Mouse (Mus musculus): ENCODE data around the gene Ncam1. TPM values are rescaled to one million over a fixed set of nuclear protein-coding genes. Genes with fewer than 3 reads are reported as not detected.

Ncam1 gene
- polyA plus RNA-seq, 3 experiments from 2014 or later = 0.35 TPM; not detected in 2

DNA sequence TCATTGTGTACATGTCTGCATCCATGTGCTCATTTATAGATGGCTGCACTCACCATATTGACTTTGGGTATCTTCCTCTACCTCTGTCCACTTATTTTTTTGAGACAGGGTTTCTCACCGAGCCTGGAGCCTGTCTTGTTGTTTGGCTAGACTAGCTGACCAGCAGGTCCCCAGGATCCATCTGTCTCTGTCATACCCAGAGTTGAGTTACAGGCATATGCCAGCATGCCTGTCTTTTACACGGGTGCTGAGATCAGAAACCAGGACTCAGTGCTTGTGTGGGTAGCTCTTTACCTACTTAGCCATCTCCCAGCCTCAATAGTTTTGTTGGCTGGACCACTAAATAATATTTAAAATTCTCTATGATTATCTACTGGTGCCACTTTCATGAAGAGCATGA is 180.5 kb downstream of the Ncam1 start:
- ATAC-seq = no peak

DNA sequence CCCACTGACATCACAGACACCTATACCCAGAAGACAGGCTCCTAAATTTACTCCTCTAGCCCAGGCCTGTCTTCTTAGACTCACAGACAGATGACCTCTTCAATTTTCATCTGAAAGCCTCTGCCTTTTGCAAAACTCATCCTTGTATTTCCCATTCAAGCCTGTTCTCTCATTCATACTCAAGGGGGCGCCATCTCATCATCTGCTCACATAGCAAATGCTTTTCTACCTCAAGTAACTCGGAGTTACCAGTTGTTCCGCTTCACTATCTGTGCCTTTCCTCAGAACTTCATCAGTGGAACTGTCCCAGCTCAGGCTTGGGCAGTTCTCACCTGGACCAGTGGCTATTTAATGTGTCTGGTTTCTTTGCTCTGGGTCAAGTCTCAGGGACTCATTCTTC is 181.5 kb downstream of the Ncam1 start:
- no peak for ATAC-seq

DNA sequence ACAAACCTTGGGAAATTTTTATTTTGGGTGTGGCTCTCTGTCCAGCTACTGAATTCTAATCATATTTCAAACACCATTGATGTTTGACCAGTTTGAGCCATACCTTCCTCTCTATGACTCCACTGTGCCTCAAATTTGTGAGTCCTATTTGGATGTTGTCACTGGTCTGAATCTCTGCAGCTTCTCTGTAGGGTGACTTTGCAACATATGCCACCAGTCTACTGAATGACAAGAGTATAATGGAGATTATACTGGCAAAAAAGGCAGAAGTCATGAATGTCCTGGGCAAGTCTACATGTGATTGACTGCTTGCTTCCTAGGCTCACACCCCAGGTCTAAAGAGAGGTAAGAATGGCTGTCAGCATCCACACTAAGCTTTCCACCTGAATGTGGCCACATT is 186.3 kb downstream of the Ncam1 start:
- ATAC-seq = no peak

DNA sequence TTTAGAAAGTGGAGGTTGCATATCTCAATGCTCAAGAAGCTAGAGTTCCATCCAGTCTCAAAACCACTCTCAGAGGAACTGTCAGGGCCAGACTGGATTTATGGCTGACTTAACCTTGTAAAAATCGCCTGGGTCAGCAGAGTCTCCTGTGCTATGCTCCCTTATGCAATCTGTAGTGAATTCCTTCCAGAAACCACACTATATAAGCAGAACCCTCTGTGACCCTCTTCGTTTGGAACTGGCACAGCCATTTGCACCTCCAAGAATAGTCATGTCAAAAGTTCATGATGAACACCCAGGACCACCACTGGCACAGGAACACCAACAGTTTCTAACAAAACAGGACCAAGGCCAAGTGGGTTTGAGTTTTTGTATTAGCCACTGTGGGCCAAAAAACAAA is 190.5 kb downstream of the Ncam1 start:
- no peak for ATAC-seq

DNA sequence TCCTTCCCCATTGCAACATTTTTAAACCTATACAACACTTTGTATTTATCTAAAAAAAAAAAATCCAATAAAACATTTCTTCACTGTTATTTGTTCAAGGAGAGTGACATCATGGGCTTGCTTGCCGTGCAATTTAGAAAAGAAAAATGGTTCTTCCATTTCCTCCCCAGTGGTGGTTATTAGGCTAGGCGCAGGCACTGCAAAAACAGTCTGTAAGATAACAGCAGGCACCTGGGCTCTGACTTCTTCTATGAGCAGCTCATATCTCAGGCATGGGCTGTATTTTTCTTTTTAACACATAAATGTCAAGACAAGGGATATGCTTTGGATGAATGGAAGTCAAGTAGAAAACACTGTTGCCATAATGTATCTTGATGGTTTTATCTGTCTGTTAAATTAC is 192.0 kb downstream of the Ncam1 start:
- ATAC-seq = no peak

DNA sequence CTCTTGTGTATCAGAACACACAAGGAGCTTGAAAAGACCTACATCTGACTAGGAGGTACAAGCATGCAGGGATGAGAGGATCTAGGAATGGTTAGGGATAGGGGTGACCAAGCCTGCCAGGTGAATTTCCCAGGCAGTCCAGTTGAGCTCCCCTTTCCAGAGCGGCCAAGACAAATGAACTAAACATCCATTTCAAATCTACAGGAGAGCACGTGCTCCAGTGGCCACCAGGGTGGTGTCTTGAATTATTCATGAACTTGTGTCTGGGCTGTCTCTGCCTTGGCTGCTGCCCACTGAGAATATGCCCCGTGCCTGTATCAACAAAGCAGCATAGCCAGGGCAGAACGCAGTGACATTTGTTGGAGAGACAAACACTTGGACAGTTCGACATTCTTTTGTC is 192.4 kb downstream of the Ncam1 start:
- no peak for ATAC-seq

DNA sequence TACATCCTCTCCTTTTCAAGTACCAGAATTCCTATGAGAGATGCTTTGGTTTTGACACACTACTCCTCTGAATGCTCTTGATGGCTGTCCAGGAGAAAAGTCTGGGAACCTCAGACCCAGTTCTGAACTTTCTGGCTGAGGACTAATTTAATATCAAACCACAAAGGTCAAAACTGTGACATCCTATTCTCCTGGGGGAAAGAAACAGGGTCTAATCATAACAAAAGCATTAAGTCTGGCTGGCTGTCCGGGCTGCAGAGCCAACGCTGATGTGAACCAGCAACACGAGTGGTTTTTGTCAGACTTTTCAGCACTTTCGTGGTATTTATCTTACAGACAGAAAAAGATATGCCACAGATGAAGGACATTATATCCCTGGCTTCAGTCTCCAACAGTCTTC is 192.9 kb downstream of the Ncam1 start:
- no peak for ATAC-seq

DNA sequence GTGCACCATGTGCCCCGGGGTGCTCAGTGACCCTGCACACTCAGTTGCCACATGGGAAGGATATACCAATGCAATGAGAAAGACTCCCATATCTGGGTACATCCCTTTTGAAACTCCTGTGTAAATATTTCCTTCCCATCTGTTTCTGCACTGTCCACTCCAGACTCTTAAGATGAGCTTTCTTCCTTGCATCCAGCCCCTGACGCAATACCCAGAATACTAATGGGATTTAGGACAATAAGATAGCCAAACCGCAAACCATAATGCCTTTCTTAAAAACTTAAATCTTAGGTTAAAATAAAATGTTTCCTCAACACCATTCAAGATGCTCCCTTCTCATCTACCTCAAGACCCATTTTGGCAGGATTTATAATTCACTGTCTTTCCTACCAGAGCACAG is 193.4 kb downstream of the Ncam1 start:
- ATAC-seq = no peak

DNA sequence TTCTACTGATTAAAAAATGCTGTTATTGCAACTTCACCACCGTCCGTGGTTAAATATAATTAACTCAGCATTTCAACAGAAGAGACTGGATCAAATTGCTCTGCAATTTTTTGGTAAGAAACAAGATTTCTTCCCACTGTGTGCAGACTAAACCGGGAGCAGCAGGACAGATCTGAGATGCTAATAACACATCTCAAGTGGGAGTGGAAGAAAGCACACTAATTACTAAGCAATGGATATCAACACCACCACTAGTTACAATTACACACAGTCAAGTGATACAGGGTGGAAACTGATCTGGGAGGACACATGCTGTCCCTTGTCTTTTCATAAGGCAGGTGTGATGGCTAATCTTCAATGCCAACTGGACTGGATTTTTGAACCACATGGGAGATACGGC is 197.5 kb downstream of the Ncam1 start:
- no peak for ATAC-seq

DNA sequence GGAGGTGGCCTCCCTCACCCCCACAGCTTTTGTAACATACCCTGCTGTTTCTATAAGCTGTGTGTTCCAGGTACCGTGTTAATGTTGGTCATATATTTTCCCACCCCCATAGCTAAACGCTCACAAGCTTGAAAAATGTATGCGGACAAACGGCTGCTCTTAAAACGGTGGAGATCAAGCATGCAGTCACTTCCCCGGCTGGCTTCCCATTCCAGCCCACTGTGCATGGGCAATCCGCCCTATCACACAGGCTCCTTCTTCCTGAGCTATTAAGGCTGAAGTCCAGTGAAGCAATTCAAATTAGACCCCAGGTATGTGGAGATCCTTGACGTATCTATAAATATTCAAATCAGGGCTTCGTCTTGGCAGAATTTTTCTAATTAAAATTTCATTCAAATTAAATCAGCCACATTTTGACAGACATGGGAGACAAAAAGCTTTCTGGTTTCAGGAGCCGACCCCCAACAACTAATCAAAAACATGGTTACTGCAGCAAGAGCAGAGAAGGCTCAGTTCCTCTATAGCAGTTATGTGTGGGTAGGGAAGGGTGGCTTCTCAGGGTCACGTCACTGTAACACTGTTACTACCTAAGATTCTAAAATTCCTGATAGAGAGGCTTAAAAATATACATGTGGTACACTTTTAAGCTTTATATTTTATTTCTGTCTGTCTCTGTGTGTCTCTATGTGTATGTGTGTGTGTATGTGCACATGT is 202.9 kb downstream of the Ncam1 start:
- ATAC-seq = no peak

DNA sequence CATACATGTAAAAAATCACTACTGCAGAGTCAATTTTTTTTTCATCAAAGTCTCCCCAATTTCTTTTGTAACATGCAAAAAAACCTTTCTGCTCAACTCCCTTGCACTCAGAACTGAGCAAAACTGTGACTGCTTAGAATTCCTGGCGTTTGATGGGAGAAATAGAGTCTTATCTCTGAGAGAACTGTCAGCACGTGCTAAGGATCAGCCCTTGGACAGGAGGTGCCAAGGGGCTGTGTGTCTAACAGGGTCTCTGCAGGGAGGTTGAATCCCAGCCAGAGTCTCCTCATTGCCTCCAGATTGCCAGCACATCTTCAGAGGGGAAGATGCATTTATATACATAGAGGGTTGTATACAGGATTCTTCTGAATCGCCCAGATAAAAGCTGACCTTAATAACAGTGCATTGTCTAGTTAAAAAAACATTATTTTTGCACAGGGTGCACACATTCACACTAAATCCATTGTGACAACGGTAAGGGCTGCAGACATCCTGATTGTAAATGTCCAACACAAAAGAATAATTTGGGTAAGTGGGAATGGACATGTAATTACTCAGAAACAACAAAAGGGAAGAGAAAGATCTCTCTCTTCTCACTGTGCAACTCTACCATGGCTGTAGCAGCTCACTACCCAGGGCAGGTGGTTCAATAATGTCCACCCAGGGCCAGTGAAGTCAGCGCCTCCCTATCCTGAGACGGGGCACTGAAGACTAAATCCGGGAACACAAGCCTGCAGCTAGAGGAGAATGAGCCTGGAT is 203.7 kb downstream of the Ncam1 start:
- no peak for ATAC-seq

DNA sequence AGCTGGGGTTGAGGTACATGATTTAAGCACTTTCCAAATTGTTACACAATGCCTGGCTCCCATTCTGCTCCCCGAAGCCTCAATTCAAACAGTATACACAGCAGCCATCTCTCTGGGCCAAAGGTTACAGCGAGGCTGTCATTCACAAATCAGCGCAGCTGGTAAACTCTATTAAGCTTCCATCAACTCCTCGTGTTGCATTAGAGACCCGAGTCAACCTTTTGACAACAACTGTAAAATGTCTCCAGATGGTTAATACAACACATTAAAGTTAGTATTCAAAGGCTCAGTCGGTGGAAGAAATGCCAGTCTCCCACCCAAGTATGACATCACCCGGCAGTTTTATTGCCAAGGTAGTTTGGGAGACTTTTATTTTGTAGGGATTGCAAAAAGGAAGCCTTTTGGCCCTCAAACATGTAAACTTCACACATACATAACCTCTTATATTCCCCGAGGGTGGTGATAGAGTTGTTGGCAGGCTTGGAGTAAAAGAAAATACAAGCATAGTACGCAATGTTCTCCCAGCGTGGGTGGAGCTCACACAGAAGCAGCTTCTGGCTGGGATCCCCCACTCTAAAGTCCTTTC is 204.7 kb downstream of the Ncam1 start:
- no peak for ATAC-seq

DNA sequence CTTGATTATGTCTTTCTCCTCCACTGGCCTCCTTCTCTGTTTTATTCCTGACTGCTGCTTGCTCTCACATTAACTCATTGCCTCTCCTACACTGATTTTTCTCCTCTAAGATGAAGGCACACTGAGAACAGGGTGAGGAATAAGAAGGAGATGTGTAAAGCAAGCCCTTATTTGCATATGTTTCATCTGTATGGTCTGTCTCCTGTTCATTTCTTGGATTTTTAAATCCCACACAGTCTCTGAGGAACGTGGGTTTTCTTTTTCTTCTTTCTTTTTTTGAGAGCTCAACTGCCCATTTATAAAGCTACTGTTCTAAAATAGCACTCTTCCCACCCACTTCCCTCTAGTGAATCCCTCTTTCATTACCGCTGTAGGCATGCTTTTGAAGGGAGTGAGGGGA is 206.7 kb downstream of the Ncam1 start:
- ATAC-seq = no peak

DNA sequence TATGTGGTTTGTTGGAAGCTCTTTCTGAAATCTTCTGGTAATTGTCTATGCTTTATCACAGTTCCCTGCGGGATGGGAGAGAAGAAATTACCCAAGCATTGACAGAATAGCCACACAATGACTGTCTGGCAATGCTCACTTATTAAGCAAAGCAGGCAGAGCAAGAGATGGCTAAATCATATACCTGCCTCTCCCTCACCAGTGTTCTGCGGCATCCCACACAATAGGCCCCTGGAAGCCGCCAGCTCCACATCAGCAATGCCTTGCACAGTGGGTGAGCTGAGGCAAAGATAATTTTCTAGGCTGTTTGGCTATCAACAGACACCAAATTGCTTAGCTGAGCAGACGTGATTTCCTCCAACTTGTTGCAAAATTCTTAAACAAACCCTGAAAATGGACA is 208.5 kb downstream of the Ncam1 start:
- ATAC-seq = no peak

DNA sequence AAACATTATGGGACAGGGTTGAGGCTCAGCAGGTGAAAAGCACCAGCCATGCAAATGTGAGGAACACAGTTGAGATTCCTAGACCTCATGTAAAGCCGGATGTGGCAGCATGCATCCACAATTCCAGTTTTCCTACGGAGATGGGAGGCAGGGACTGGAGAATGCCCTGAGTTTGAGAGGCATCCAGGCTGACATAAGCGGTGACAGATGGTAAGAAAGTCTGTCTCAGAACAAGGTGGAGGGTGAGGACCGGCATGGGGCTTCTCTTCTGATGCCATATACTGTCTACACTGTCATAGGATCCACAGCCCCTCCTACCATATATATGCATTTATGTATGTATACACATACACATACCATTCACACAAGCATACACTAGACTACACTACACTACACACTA is 221.6 kb downstream of the Ncam1 start:
- no peak for ATAC-seq

DNA sequence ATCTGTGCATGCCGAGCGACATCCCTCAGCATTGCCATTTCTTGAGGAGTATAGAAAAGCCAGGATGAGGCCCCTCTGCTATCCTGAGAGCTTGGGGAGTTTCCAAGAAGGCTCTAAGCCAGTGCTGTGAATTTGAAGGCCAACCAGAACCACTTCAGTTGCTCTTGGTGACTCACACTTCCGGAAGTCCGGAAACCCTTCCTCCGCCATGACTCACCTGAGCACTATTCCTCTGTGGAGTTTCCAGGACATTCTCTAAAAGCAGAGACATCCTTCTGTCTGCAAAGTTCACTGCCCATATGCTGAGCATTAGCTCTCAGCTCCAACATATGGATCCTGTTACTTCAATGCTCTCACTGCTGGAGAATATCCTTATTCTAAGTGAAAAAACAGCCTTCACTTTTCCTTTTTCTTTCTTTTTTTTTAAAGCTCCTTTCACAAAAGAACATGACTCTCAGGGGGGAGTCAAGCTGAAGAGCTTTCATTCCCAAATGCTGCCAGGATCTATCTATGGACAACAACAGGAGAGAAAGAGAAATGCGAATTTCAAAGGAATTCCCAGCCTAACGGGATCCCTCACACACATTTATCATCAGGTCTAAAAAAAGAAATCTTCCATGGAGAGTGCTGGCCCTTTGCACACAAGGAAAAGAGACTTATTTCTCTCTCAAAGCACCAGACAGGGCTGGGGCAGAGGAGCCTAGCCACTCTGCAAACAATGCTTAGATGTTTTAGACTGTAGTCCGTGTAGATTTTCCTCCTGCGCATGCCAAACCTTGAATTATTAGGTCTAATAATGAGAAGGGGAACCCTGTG is 226.8 kb downstream of the Ncam1 start:
- ATAC-seq = no peak

DNA sequence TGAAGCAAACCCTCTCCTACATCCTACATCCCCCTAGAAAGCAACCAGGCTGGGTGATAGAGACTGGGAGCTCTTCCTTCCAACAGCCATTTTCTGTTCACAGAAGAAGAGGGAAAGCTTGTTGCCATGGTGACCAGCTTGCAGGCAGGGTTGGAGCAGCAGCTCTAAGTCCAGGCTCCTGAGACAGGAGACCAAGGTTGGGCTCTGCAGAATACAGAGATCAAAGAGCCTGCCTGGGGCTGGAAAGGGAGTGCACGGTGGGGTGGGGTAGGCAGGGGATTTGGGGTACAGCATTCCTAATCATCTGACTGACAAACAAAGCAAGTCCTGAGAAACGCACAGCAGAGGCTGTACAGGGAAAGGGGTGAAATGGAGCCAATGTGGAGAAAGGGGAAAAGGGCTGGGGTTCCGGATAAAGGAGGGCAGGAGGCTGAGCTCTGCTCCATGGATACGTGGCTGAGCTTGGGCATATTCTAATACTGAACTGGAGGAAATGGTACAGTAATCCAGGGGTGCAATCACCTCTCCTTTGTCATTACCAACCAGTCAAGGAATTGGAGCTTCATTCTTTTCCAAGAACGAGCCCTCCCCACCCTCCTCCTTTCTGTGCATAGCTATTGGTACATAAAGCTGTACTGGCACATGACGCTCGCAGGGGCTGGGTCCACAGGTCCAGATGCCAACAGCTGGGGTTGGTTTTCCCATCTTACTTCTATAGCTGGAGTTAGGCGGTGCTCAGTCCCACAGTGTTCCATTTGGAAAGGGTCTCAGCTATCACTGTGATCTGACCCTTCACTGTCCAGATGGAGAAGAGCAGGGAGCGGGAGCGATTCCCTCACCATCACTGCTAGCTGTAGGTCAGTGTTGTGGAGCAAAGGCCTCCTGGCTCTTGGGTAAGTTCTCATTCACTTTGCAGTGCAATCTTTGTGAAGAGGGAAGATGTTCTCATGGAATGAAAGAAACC is 227.7 kb downstream of the Ncam1 start:
- no peak for ATAC-seq

DNA sequence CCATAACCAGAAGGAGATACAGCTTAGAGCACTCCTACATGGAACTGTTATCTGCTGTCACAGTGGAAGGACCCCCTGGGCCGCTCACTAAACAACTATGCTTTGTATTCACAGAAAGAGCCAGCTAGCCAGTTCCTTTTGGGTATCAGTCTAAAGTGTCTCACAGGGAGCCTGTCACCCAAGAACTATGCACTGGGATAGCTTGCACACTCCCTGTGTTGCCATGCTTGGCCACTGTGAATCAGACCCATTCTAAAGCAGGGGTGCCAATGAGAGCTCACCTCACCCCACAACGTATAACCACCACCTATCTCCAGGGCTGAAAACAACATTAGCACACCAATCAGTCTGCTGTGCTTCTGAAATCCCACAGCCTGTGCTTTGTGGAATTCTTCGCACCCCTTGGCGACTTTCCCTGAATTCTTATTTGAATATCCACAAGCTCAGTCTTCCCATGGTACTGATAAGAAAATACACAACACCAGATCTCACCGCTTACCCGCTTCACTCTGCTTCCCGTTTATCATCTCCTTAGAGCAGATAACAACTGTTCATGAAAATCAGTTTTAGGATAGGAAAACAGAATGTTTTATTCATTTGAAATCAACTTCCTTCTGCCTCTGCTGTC is 228.6 kb downstream of the Ncam1 start:
- ATAC-seq = no peak

DNA sequence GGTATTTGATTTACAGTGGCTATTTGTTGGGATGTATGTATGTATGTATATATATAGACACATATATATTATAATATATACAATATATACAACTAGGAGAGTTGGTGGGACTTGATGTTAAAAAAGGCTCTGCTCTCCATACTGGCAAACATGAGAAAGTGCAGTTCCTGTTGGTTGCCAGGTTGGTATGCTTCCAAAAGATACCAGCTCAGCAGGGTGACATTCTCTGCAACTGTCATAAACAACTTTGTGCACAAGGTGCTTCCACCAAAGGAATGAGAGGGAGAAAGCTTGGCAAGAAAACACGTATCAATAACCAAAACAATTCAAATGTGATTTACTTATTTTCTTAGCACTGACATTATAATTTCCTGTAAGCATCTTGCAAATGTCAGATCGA is 232.9 kb downstream of the Ncam1 start:
- no peak for ATAC-seq

DNA sequence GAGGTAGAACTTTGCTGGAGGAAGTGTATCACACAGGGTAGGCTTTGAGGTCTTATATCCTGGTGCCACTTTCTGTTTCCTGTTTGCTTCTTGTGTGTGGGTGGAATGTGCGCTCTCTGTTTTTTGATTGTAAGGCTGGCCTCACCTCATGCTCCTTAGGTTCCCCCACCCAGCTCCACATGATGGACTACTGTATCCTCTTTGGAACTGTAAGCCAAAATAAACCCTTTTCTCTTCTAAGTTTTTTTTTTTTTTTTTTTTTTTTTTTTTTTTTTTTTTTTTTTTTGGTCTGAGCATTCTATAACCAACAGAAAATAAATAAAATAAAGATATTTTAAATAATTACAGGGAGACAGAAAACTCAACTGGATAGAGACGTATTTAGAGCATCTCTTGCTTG is 239.8 kb downstream of the Ncam1 start:
- ATAC-seq = no peak

DNA sequence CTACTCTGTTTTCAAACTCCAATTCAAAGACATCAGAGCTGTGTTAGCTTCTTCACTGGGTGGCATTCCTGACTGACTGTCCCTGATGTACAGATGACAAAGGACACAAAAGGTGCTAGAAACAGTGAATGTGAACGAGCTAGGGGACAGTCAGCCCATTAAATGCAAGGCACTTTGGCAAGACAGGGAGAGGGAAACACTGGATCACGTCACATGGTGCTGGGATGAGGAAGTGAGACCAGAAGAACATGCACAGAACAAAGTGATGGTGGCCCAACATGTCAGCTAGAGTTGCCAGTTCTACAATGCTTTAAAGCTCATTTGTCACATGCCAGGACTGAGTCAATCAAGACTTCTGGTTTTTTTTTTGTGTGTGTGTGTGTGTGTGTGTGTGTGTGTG is 247.4 kb downstream of the Ncam1 start:
- ATAC-seq = no peak

DNA sequence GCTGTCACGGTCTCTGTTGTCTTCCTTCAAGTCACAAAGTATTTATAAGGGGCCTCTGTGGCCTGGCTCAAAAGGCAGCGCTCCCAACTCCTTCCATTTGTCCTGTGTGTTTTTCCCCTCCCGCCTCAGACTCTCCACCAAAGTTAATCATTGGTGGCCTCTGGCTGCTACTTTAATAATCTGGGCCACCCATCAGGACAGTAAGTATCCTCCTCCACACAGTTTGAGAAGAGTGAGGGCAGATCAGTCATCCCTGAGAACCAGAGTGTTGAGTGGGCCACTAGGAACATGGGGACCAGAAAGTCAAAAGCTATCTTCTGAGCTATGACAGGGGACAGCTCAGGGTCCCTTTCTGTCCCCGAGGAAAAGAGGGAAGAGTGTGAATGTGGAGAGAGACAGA is 256.1 kb downstream of the Ncam1 start:
- ATAC-seq = no peak
